Mouse (Mus musculus) neural tube, embryonic 11.5 days (tissue): ENCODE measurements around the gene Eif1. TPM values are rescaled to one million over a fixed set of nuclear protein-coding genes. Genes with fewer than 3 reads are reported as not detected.
"Not testable (repeated sequence)": the region's sequence is repeated elsewhere in the genome, so short reads cannot be mapped to it uniquely, and the experiment has no call there.

Experiments used
- ATAC-seq: fragments of 200-750 bp; cut with Nextera tagmentation; 2 replicates; pipeline ENCODE4 v1.8.0; 2017; ENCODE audit warnings: moderate number of reproducible peaks, mild to moderate bottlenecking, moderate TSS enrichment, moderate library complexity; ENCODE audit not compliant: insufficient read depth, low FRiP score, low TSS enrichment
- DNase-seq: peaks from one replicate; pipeline ENCODE4 v3.0.0-alpha.2; 2015; ENCODE audit warnings: low spot score
- H3K27ac ChIP-seq: fragments of 300-500 bp; sonication (generic); 2 replicates; pipeline ENCODE4 v1.5.1; 2014; ENCODE audit warnings: low read depth, mild to moderate bottlenecking, low read length
- H3K27me3 ChIP-seq: fragments of 300-500 bp; sonication (generic); 2 replicates; pipeline ENCODE4 v1.6.1; 2014; ENCODE audit warnings: mild to moderate bottlenecking, low read length, mixed read lengths; ENCODE audit not compliant: control insufficient read depth, insufficient read depth
- H3K36me3 ChIP-seq: fragments of 300-500 bp; sonication (generic); 2 replicates; pipeline ENCODE4 v1.6.1; 2014; ENCODE audit warnings: mild to moderate bottlenecking, low read length, moderate library complexity, mixed read lengths; ENCODE audit not compliant: control insufficient read depth, insufficient read depth
- H3K4me1 ChIP-seq: fragments of 300-500 bp; sonication (generic); 2 replicates; pipeline ENCODE4 v1.6.1; 2014; ENCODE audit warnings: low read length, mixed read lengths; ENCODE audit not compliant: control insufficient read depth, insufficient read depth
- H3K4me2 ChIP-seq: fragments of 300-500 bp; sonication (generic); 2 replicates; pipeline ENCODE4 v1.6.1; 2014; ENCODE audit warnings: low read depth, mild to moderate bottlenecking, moderate library complexity
- H3K4me3 ChIP-seq: fragments of 300-500 bp; sonication (generic); 2 replicates; pipeline ENCODE4 v1.5.1; 2014; ENCODE audit warnings: low read depth, low read length
- H3K9ac ChIP-seq: fragments of 300-500 bp; sonication (generic); 2 replicates; pipeline ENCODE4 v1.6.1; 2014; ENCODE audit warnings: mild to moderate bottlenecking, low read length
- H3K9me3 ChIP-seq: fragments of 300-500 bp; sonication (generic); 2 replicates; pipeline ENCODE4 v1.6.1; 2016; ENCODE audit warnings: low read length; ENCODE audit not compliant: control insufficient read depth
- WGBS: fragments of 180-500 bp; shearing (Covaris S2); extraction: QIAGEN DNeasy Blood & Tissue Kit; methylation state at CpG from one replicate; pipeline ENCODE4 v1.1.7; 2014; 5-methylcytosine and 5-hydroxymethylcytosine counted together
- polyA plus RNA-seq: library from polyadenylated mRNA; unstranded; fragments of >200 nt; fragmentation: Nextera tagmentation; extraction: Ambion mirVana; gene quantifications from 2 replicates; pipeline ENCODE4 v1.2.1, GENCODE M21; 2014

Eif1 gene
- polyA plus RNA-seq, 1 experiment from 2014 or later, result 1,679 TPM

- peak; percentile 45 for DNase-seq
- Histone ChIP-seq H3K4me1 (0 out of 2 replicates have a peak, but pooled peaks cover 2% of the 10 kb centered on the region), H3K4me3 (no peak overlapping the region), H3K4me2 (no peak overlapping the region), H3K9ac (no peak overlapping the region), H3K36me3 (no peaks in the 10 kb centered on the region), H3K27ac (no peak overlapping the region), H3K9me3 (no peaks in the 10 kb centered on the region), H3K27me3 (peaks cover 17% of the 10 kb centered on the region)
- no peak for ATAC-seq
- 34% methylated on average over 10 of the region's 10 CpGs for WGBS
These were observed 32.6 kb downstream of the Eif1 start for GRCm38 (mm10) chr11:100352076-100352857.

- peak overlapping the region; percentile 72 for H3K4me3 ChIP-seq
- H3K36me3 ChIP-seq, result no peaks in the 10 kb centered on the region
- peak overlapping the region; percentile 71 for H3K9ac ChIP-seq
- ATAC-seq (peak; percentile 37; the same call in 1 of the 2 replicates), DNase-seq (peak; percentile 39)
- no peak overlapping the region for H3K27ac ChIP-seq
- H3K27me3 ChIP-seq, result peaks cover 25% of the 10 kb centered on the region
- H3K4me2 ChIP-seq, result peak overlapping the region; percentile 99
- no peaks in the 10 kb centered on the region for H3K9me3 ChIP-seq
- 1% methylated on average over 54 of the region's 54 CpGs for whole genome bisulfite sequencing
- 0 out of 2 replicates have a peak, but pooled peaks cover 2% of the 10 kb centered on the region for H3K4me1 ChIP-seq
These were observed 35.7 kb downstream of the Eif1 start for GRCm38 (mm10) chr11:100355151-100355951.

- Histone ChIP-seq H3K27ac (no peak within 1 kb of the TSS), H3K4me2 (peak within 1 kb of the TSS; percentile 99), H3K9ac (peak within 1 kb of the TSS; percentile 71), H3K27me3 (peaks cover 25% of the 10 kb centered on the region), H3K4me3 (peak within 1 kb of the TSS; percentile 72), H3K36me3 (no peaks in the 10 kb centered on the region), H3K9me3 (no peaks in the 10 kb centered on the region), H3K4me1 (0 out of 2 replicates have a peak, but pooled peaks cover 2% of the 10 kb centered on the region)
- WGBS, result 1% methylated on average over 49 of the region's 49 CpGs
- DNase-seq, result peak; percentile 87
- ATAC-seq, result peak; percentile 76
These were observed 36.5 kb downstream of the Eif1 start, which contains the start of gene Hap1 for GRCm38 (mm10) chr11:100355972-100356818. Gene Hap1 (minus strand): TSS chr11:100356128.

- ATAC-seq, result no peak
- WGBS, result 23% methylated on average over 9 of the region's 9 CpGs
- Histone ChIP-seq H3K27me3 (peaks cover 25% of the 10 kb centered on the region), H3K4me3 (peak overlapping the region; percentile 72), H3K4me2 (peak overlapping the region; percentile 99), H3K27ac (no peak overlapping the region), H3K9me3 (no peaks in the 10 kb centered on the region), H3K9ac (peak overlapping the region; percentile 71; the same call in 1 of the 2 replicates), H3K4me1 (0 out of 2 replicates have a peak, but pooled peaks cover 2% of the 10 kb centered on the region), H3K36me3 (no peaks in the 10 kb centered on the region)
- DNase-seq, result no peak
These were observed 37.1 kb downstream of the Eif1 start for GRCm38 (mm10) chr11:100356819-100357211.

- H3K4me3 ChIP-seq, result no peak overlapping the region
- ATAC-seq (no peak), DNase-seq (no peak)
- 0 out of 2 replicates have a peak, but pooled peaks cover 2% of the 10 kb centered on the region for H3K4me1 ChIP-seq
- H3K4me2 ChIP-seq, result no peak overlapping the region
- no peaks in the 10 kb centered on the region for H3K36me3 ChIP-seq
- 54% methylated on average over 5 of the region's 5 CpGs for WGBS
- no peak overlapping the region for H3K9ac ChIP-seq
- H3K27me3 ChIP-seq, result peaks cover 25% of the 10 kb centered on the region
- H3K9me3 ChIP-seq, result no peaks in the 10 kb centered on the region
- no peak overlapping the region for H3K27ac ChIP-seq
These were observed 37.7 kb downstream of the Eif1 start for GRCm38 (mm10) chr11:100357408-100357807.

- no peak for ATAC-seq
- no peak overlapping the region for H3K4me2 ChIP-seq
- 81% methylated on average over 6 of the region's 6 CpGs for WGBS
- no peak overlapping the region for H3K9ac ChIP-seq
- DNase-seq, result no peak
- no peak overlapping the region for H3K4me3 ChIP-seq
- H3K4me1 ChIP-seq, result no peaks in the 10 kb centered on the region
- H3K36me3 ChIP-seq, result no peaks in the 10 kb centered on the region
- no peak overlapping the region for H3K27ac ChIP-seq
- H3K27me3 ChIP-seq, result peaks cover 16% of the 10 kb centered on the region
- no peaks in the 10 kb centered on the region for H3K9me3 ChIP-seq
These were observed 40.5 kb downstream of the Eif1 start for GRCm38 (mm10) chr11:100360175-100360574.

- H3K9me3 ChIP-seq, DNase-seq, H3K4me1 ChIP-seq, H3K9ac ChIP-seq, H3K27ac ChIP-seq, H3K4me2 ChIP-seq, ATAC-seq, H3K4me3 ChIP-seq, H3K36me3 ChIP-seq: not testable (repeated sequence)
- WGBS, result no CpG with 5 or more reads among the region's 13 CpGs
- H3K27me3 ChIP-seq, result peaks cover 11% of the 10 kb centered on the region; the same call in 1 of the 2 replicates
These were observed 41.4 kb downstream of the Eif1 start for GRCm38 (mm10) chr11:100361059-100361458.
